Mouse (Mus musculus) frontal cortex, postnatal 36 days (tissue): ENCODE measurements at regions not wholly inside any gene's neighbourhood (a gene's known extent, or its start where the extent isn't known, plus 50 kb on each side); places are given as distances from the start of the nearest gene placed in this dataset.
"Not testable (repeated sequence)": the region's sequence is repeated elsewhere in the genome, so short reads cannot be mapped to it uniquely, and the experiment has no call there.

ENCODE experiments used
- DNase-seq, 2 experiments: peaks; one replicate each; pipeline ENCODE4 v3.0.0; 2022; ENCODE audit warnings: low spot score in 2 of 2

DNA sequence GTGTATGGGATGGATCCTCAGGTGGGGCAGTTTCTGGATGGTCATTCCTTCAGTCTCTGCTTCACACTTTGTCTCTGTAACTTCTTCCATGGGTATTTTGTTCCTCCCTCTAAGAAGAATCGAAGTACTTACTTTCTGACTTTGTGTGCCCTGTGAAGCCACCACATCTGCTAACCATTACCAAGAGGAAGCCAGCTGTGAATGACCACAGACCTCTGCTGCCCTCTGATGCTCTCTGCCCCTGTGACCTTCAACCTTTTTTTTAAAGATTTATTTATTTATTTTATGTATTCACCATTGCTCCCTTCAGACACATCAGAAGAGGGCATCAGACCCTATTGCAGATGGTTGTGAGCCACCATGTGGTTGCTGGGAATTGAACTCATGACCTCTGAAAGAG, 475.7 kb upstream of the Gulo start:
- DNase-seq = not testable (repeated sequence)

DNA sequence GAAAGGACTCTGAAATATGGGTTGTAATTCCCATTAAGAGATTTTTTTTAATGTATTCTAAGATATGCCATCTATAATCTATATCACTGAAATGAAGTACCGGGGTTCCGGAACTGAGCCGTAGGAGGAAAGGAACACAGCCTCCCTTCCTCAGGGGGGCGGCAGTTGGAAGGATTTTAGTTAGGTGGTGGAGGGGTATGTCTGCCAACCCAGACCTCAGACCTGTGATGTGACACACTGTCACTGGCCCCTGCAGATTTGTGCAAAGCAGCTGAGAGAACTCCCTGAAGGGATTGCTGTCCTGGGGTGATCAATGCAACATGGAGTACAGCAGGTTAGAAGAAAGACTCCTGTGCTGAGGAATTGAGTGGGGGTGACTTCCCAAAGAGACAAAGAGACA, 470.2 kb upstream of the Gulo start:
- DNase-seq = no peak

DNA sequence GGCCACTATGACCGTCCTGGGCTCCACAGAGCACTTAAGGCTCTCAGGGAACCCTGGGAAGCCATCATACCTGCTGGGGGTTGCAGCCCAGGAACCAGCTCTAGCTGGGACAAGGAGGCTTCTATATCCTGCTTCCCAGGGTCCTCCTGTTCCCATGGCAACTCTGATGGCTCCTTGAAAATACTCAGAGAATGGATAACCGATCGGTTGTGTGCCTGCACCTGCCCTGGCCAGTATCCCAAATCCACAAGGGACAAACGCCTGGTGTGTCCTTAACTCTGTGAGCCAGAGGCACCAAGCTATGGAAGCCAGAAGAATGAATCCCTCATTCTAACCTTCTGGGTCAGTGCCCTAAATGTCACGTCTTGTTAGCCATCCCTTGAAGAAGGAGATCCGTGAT, 469.6 kb upstream of the Gulo start:
- no peak for DNase-seq

DNA sequence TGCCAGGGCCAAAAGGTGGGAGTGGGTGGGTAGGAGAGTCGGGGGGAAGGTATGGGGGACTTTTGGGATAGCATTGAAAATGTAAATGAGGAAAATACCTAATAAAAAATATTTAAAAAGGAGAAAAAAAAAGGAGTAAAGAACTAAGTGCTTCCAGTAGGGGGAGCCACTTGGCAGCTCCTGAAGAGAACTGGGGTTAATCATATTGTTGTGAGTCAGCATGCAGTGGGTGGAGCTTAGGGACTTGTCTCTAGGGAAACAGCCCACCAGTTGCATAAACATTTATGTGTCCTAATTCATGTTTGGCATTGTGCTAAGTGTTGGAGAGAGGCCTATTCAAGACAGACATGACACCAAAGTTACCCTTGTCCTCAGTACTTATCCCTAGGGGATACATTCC, 466.0 kb upstream of the Gulo start:
- DNase-seq = no peak

DNA sequence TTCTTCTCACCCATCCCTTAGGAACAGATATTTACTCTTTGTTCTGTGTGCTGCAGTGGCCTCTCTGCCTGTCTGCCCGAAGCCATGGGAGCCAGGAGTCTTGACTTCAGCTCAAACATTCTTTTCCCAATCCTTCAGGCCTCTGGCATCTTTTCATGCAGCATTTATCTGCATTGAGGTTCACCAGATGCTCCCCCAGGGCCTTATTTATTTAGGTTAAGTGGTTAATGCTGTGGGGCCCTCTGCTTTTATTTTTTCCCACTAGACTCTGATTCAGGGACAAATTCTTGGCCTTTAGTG, 464.2 kb upstream of the Gulo start:
- no peak for DNase-seq

DNA sequence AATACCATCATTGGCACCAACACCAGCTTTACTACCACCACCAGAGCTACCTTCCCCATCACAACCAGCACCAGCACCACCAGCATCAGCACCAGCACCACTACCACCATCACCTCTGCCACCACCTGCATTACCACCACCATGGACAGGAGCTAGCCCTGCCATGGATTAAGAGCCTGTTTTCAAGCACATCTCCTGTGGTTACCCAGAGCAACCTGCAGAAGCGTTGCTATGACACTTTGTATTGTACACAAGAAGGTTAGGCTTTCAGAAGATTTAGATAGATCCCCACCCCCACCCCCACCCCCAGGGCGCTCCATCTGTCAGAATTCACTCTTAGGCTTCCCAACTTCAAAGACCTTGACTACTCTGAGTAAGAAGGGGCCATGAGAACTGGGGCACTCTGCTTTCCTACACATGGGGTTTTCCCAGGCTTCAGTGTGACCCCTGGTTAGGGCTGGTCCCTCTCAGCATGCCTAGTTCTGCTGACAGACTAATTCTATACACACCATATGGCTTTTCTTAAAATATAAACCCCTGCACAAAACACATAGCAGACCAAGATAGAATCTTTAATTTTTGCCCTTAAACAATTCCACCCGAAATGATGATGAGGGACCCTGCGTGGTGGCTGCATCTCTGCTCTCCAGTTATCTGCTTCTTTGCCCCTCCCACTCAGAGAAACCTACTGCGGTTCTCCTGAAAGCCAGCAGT, 463.7 kb upstream of the Gulo start:
- DNase-seq = peak in 1 of 2 experiments; percentile 39

DNA sequence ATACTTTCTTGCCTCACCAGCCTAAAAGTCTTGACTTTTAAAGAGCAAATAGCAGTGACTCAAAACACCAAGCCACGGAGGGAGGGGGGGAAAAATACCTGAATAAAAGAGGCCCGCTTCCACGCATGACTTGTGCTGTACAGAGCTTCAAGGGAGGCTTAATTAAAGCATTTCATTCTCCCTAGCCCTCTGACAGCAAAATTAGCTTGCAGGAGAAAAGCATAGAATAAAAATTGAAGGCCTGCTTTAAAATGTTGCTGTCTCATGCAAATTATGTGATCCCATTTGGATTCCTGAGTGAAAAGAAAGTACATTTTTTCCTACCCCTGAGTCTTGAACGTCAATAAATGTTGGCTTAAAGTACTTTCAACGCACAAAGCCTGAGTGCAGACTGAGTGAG, 453.1 kb upstream of the Gulo start:
- DNase-seq = peak in 1 of 2 experiments; percentile 24

DNA sequence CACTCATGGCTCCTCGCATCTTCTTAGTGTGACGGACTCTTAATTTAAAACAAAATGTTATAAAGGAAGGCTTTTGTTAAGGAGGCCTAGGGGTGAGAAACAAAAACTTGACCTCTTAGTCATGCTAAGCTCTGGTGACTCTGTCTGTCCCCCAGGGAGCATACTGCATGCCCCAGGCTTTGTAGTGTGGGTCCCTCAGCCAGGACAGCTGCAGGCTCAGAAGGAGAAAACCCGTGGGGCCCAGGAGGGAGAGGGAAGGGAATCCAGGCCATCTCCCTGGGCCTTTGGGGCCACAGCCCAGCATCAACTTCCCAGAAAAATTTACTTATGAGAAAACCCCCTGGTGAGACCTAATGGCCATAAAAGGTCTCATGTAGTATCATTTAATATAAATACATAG, 451.8 kb upstream of the Gulo start:
- no peak for DNase-seq

DNA sequence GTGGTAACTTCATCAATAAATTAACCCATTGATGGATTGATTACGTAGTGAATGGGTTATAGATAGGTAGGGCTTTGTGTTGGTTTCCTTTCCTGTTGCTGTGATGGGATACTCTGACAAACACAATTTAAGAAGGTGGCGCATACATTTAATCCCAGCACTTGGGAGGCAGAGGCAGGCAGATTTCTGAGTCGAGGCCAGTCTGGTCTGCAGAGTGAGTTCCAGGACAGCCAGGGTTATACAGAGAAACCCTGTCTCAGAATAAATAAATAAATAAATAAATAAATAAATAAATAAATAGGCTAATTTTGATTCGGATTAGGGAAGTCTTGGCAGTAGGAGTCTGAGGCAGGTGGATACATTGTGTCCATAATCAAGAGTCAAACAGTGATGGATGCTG, 449.7 kb upstream of the Gulo start:
- DNase-seq = no peak

DNA sequence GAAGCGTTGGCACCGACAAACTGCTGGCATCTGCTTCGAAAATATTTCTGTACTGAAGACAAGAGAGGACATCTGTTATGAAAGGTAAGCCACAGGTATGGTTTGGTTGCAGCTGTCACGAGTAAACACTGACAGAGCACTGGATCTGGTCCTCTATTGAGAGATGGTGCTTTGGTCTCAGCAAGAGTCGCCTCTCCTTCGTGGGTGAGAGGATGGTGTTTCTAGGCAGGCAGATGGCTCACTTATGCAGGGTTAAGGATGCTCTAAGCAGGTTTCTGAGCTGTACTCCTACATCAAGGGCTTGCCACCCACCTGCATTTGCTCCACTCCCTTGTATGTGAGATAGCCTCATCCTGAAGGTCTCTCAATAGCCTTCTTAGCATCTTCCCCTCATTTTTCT, 448.3 kb upstream of the Gulo start:
- DNase-seq = peak in 1 of 2 experiments; percentile 43

DNA sequence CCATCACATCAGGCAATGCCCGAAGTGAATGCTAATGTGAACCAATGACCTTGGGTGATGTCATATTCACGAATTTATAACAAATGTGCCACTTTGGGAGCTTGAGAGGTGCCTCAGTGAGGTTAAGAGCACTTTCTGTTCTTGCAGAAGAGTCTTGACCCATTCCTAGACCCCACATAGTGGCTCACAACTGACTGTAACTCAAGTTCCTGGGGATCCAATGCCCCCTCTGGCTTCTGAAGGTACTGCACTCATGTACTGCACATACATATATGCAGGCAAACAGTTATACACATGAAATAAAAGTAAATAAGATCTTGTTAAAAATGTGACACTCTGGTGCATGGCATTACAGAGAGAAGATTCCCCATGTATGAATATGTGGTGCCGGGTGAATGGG, 443.8 kb upstream of the Gulo start:
- no peak for DNase-seq

DNA sequence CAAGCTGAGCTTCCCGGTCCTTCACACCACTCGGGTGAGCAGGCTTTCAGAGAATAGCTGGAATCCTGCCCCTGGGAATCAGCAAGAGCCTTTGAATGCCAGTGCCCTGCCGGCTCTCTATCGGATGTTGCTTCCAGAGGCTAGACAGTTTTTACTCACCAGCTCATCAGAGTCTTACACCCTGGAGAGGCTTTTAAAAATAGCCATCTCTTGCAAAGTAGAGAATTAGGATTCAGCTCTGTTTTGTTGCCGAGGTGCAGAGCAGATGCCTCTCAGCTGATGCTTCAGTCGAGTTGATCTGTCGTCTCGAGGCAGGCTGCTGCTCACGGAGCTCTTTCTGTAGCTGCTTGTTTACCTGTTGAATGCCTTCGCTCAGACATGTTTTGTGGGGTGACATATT, 441.3 kb upstream of the Gulo start:
- DNase-seq = peak; percentile 33 to 36

DNA sequence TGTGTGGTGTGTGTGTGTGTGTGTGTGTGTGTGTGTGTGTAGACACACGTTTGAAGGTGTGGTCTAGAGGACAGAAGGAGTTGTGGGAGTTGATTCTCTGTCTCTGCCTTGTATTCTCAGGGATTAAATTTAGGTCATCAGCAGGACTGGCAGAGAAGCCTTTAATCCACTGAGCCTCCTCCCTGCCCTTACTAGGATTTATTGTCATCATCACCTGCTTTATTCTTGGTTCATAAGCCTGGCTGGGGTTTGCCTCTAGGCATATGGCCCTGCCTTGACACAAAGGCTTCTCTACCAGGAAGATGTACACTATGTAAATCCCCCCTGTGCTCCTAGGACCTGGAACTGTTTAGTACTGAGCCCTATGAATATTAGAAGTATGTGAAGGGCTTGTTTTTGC, 433.6 kb upstream of the Gulo start:
- DNase-seq = no peak

DNA sequence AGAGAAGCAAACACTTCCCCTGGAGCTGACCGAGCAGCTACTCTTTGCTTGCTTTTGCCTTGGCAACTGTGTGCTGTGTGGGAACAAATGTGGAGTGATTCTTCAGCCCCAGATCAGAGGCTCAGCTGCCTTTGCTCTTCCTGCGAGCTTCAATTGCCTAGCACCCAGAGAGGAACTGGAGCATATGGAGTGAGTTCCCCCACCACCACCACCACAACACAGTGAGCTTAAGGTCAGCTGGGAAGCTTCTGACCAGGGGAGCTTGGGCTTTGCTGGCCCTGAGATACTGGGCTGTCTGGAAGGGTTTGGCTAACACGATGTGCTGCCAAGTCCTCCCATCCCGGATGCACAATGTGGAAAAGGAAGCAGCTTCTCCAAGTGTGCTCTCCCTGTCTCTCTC, 432.8 kb upstream of the Gulo start:
- DNase-seq = peak; percentile 19

DNA sequence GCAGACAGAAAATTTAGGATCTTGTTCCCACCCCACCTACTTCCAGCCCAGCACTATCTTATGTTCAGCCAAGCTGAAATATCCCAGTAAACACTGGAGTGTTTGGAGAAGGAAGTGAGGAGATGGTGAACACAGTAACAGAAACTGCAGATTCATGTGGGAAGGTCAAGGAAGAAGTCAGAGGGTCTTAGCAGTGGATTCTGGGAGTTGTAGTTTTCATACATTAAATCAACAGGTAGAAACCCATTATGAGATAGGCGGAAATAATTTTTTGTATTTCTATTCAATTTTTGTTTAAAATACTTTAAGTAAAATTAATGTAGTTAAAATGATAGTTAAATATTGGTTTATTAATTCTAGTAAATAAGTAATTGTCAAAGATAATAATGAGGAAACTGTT, 429.6 kb upstream of the Gulo start:
- no peak for DNase-seq

DNA sequence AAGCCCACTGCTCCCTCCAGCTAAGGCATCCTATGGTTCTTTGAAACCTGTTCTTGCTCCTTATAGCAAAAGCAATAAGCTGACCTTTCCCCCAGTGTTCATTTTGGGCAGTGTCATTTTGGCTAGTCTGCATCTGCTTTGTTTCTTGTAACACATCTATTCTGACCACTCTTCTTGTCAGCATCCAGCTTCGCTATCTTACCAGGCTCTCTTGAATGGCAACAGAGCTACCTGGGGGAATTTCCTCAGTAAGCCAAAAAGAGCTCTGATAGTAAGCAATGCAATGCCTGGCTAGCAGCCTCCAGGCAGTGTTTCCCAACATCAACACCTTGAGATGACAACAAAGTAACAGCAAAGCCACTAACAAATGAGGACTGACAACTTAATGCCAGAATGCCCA, 429.0 kb upstream of the Gulo start:
- DNase-seq = no peak

DNA sequence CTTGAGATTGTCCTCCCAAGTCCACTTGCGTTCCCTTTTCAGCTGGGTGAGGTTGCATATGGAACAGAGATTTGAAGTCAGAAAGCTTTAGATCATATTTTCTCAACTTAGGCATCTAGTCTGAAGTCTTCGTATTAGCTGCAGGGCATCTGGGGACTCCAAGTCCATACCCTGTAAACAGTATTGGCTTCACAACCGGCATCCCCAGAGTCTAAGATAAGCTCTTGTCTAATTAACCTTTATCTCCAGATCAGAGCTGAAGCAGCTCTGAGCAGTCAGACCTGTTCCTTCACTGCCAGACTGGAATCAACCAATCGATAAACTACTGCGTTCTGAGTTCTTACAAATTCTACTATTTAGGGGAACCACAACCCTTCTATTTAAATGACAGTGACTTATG, 422.6 kb upstream of the Gulo start:
- DNase-seq = no peak

DNA sequence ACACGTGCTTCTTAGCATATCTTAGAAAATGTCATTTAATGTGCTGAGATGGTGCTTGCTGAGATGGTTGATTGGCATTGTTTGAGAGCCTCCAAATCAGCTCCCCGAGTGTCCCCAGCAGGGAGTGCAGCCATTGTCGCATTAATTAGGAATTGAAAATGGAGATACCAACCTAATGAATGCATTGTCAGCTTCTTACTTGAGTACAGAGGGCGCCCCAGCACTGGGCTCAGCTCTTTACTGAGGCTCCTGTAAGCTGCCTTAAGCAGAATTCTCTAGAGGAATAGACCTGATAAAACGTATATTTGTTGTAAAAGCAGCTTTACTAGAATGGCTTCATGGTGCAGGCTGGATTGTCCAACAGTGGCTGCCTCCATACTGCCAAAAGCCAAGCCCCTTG, 415.1 kb upstream of the Gulo start:
- DNase-seq = peak; percentile 26 to 51
